Mouse (Mus musculus): ENCODE measurements around the gene Znrf1. TPM values are rescaled to one million over a fixed set of nuclear protein-coding genes. Genes with fewer than 3 reads are reported as not detected.
A peak's percentile ranks its signal among the peaks of the same experiment; 100 is the strongest.

Gene Znrf1
- polyA plus RNA-seq, 1 experiment, result 25.7 TPM

GRCm38 (mm10) chr8:111650651-111651050, 114.8 kb downstream of the Znrf1 start:
- WGBS, result 93% methylated on average over 3 of the region's 3 CpGs
- H3K27ac ChIP-seq (ENCODE audit: insufficient read depth, low read depth, low read length), result no peak overlapping the region
- H3K27me3 ChIP-seq (ENCODE audit: control insufficient read depth, insufficient read depth, low read length), result no peaks in the 10 kb centered on the region
- no peaks in the 10 kb centered on the region for H3K36me3 ChIP-seq (ENCODE audit: control insufficient read depth, insufficient read depth, low read length)
- TF ChIP-seq CTCF (IDR thresholded peaks at IDR 0.05; ENCODE audit: extremely low read depth, insufficient read length, insufficient replicate concordance, low read depth, low read length) (no peak), POLR2A (IDR thresholded peaks at IDR 0.05; ENCODE audit: low read depth, low read length) (no peak)
- peaks cover 2% of the 10 kb centered on the region; the same call in 1 of the 2 replicates for H3K4me1 ChIP-seq (ENCODE audit: control insufficient read depth, insufficient read depth, insufficient read length, low read length)
- no peak overlapping the region for H3K4me3 ChIP-seq (ENCODE audit: low read depth, low read length)

GRCm38 (mm10) chr8:111653524-111653923, 117.6 kb downstream of the Znrf1 start:
- peaks cover 7% of the 10 kb centered on the region; the same call in 1 of the 2 replicates for H3K4me1 ChIP-seq (ENCODE audit: control insufficient read depth, insufficient read depth, insufficient read length, low read length)
- H3K27me3 ChIP-seq (ENCODE audit: control insufficient read depth, insufficient read depth, low read length), result no peaks in the 10 kb centered on the region
- H3K27ac ChIP-seq (ENCODE audit: insufficient read depth, low read depth, low read length), result no peak overlapping the region
- no peak overlapping the region for H3K4me3 ChIP-seq (ENCODE audit: low read depth, low read length)
- 41% methylated on average over 2 of the region's 2 CpGs for WGBS
- TF ChIP-seq CTCF (IDR thresholded peaks at IDR 0.05; ENCODE audit: extremely low read depth, insufficient read length, insufficient replicate concordance, low read depth, low read length) (no peak), POLR2A (IDR thresholded peaks at IDR 0.05; ENCODE audit: low read depth, low read length) (no peak)
- H3K36me3 ChIP-seq (ENCODE audit: control insufficient read depth, insufficient read depth, low read length), result no peaks in the 10 kb centered on the region

- WGBS, result 67% methylated on average over 1 of the region's 1 CpGs
- H3K27me3 ChIP-seq (ENCODE audit: control insufficient read depth, insufficient read depth, low read length), result no peaks in the 10 kb centered on the region
- TF ChIP-seq CTCF (IDR thresholded peaks at IDR 0.05; ENCODE audit: extremely low read depth, insufficient read length, insufficient replicate concordance, low read depth, low read length) (no peak), POLR2A (IDR thresholded peaks at IDR 0.05; ENCODE audit: low read depth, low read length) (no peak)
- no peaks in the 10 kb centered on the region for H3K36me3 ChIP-seq (ENCODE audit: control insufficient read depth, insufficient read depth, low read length)
- no peak overlapping the region for H3K4me3 ChIP-seq (ENCODE audit: low read depth, low read length)
- peaks cover 12% of the 10 kb centered on the region; the same call in 1 of the 2 replicates for H3K4me1 ChIP-seq (ENCODE audit: control insufficient read depth, insufficient read depth, insufficient read length, low read length)
- H3K27ac ChIP-seq (ENCODE audit: insufficient read depth, low read depth, low read length), result no peak overlapping the region
Observed at GRCm38 (mm10) chr8:111657312-111657854, 121.5 kb downstream of the Znrf1 start.

GRCm38 (mm10) chr8:111658819-111659423, 123.0 kb downstream of the Znrf1 start:
- Histone ChIP-seq H3K27ac (ENCODE audit: insufficient read depth, low read depth, low read length) (peak overlapping the region; percentile 1; the same call in 1 of the 2 replicates), H3K27me3 (ENCODE audit: control insufficient read depth, insufficient read depth, low read length) (no peaks in the 10 kb centered on the region), H3K4me1 (ENCODE audit: control insufficient read depth, insufficient read depth, insufficient read length, low read length) (peaks cover 10% of the 10 kb centered on the region; the same call in 1 of the 2 replicates), H3K4me3 (ENCODE audit: low read depth, low read length) (no peak overlapping the region), H3K36me3 (ENCODE audit: control insufficient read depth, insufficient read depth, low read length) (no peaks in the 10 kb centered on the region)
- no peak for TF ChIP-seq CTCF (IDR thresholded peaks at IDR 0.05; ENCODE audit: extremely low read depth, insufficient read length, insufficient replicate concordance, low read depth, low read length)
- no peak for TF ChIP-seq POLR2A (IDR thresholded peaks at IDR 0.05; ENCODE audit: low read depth, low read length)
- WGBS, result 28% methylated on average over 6 of the region's 6 CpGs

GRCm38 (mm10) chr8:111662473-111662872, 126.6 kb downstream of the Znrf1 start:
- H3K36me3 ChIP-seq (ENCODE audit: control insufficient read depth, insufficient read depth, low read length), result no peaks in the 10 kb centered on the region
- TF ChIP-seq CTCF (IDR thresholded peaks at IDR 0.05; ENCODE audit: extremely low read depth, insufficient read length, insufficient replicate concordance, low read depth, low read length) (peak; percentile 74; the same call in 1 of the 2 replicates), POLR2A (IDR thresholded peaks at IDR 0.05; ENCODE audit: low read depth, low read length) (no peak)
- no peak overlapping the region for H3K4me3 ChIP-seq (ENCODE audit: low read depth, low read length)
- 92% methylated on average over 3 of the region's 3 CpGs for WGBS
- peaks cover 8% of the 10 kb centered on the region; the same call in 1 of the 2 replicates for H3K4me1 ChIP-seq (ENCODE audit: control insufficient read depth, insufficient read depth, insufficient read length, low read length)
- no peak overlapping the region for H3K27ac ChIP-seq (ENCODE audit: insufficient read depth, low read depth, low read length)
- no peaks in the 10 kb centered on the region for H3K27me3 ChIP-seq (ENCODE audit: control insufficient read depth, insufficient read depth, low read length)

- Histone ChIP-seq H3K27me3 (ENCODE audit: control insufficient read depth, insufficient read depth, low read length) (no peaks in the 10 kb centered on the region), H3K27ac (ENCODE audit: insufficient read depth, low read depth, low read length) (no peak overlapping the region), H3K4me1 (ENCODE audit: control insufficient read depth, insufficient read depth, insufficient read length, low read length) (no peaks in the 10 kb centered on the region), H3K4me3 (ENCODE audit: low read depth, low read length) (no peak overlapping the region), H3K36me3 (ENCODE audit: control insufficient read depth, insufficient read depth, low read length) (peaks cover 11% of the 10 kb centered on the region)
- TF ChIP-seq POLR2A (IDR thresholded peaks at IDR 0.05; ENCODE audit: low read depth, low read length) (no peak), CTCF (IDR thresholded peaks at IDR 0.05; ENCODE audit: extremely low read depth, insufficient read length, insufficient replicate concordance, low read depth, low read length) (no peak)
- 84% methylated on average over 2 of the region's 2 CpGs for WGBS
Observed at GRCm38 (mm10) chr8:111666751-111667150, 130.9 kb downstream of the Znrf1 start.

Other genes starting within 250 kb of the Znrf1 start
- 4.5 and 9.1 TPM in 2 replicates for gene Rfwd3, start 235.9 kb upstream of the Znrf1 start, polyA plus RNA-seq (2012; rRNA removed)
- gene Mlkl, start 197.9 kb upstream of the Znrf1 start, polyA plus RNA-seq (2012; rRNA removed), result 0.48 and 0.72 TPM in 2 replicates
- gene Fa2h, start 142.3 kb upstream of the Znrf1 start, polyA plus RNA-seq (2012; rRNA removed), result 0.19 and 2.2 TPM in 2 replicates
- 2.1 and 2.2 TPM in 2 replicates for gene Wdr59, start 14.0 kb upstream of the Znrf1 start, polyA plus RNA-seq (2012; rRNA removed)
- 2.8 and 8.4 TPM in 2 replicates for gene Ldhd, start 94.3 kb downstream of the Znrf1 start, polyA plus RNA-seq (2012; rRNA removed)
- 1.3 and 1.6 TPM in 2 replicates for gene Zfp1, start 107.3 kb downstream of the Znrf1 start, polyA plus RNA-seq (2012; rRNA removed)
- 138 and 67,254 TPM in 2 replicates for gene Ctrb1, start 154.9 kb downstream of the Znrf1 start, polyA plus RNA-seq (2012; rRNA removed)
- 84.1 and 251 TPM in 2 replicates for gene Bcar1, start 207.7 kb downstream of the Znrf1 start, polyA plus RNA-seq (2012; rRNA removed)

Data from small intestine, adult 2 months (tissue).